In genomic region chr12:109452592-109452991, GRCm38 (mm10) we compare ENCODE assay signal across 10 mouse cellular contexts. TPM values are rescaled to one million over a fixed set of nuclear protein-coding genes. Genes with fewer than 3 reads are reported as not detected.
DNase-seq lines count a peak whose midpoint lies in the region; ATAC-seq and TF ChIP-seq lines count a peak whose summit lies in the region.
"Had no signal": no experiment of that assay in that cellular context is flagged by ENCODE, and none has a peak within 500 bp of the region (broad histone marks: within the 10 kb centered on the region; RNA-seq: fewer than 3 reads in every experiment).

Gene Dlk1, plus strand, starts transcription at chr12:109452823.

- H3K27ac ChIP-seq in heart, embryonic 10.5 days, result peak within 1 kb of the TSS; percentile 82
- no peak within 1 kb of the TSS for H3K27ac ChIP-seq in ES-E14 (ENCODE audit: insufficient read depth, low read depth, low read length, poor library complexity, severe bottlenecking)
- H3K27ac ChIP-seq in forebrain, embryonic 13.5 days, result peak within 1 kb of the TSS; percentile 32
- H3K27ac ChIP-seq in liver, embryonic 12.5 days, result peak within 1 kb of the TSS; percentile 79

- peaks cover 91% of the 10 kb centered on the region for H3K27me3 ChIP-seq in heart, embryonic 10.5 days (ENCODE audit: insufficient read depth, poor library complexity, severe bottlenecking)
- peaks cover 79% of the 10 kb centered on the region for H3K27me3 ChIP-seq in forebrain, embryonic 13.5 days
- H3K27me3 ChIP-seq in liver, embryonic 12.5 days (replicated peaks), result peaks cover 96% of the 10 kb centered on the region

- ATAC-seq in forebrain, embryonic 13.5 days, result no peak
- no peak for ATAC-seq in liver, embryonic 12.5 days

- peak within 1 kb of the TSS; percentile 84 for H3K4me2 ChIP-seq in forebrain, embryonic 13.5 days
- H3K4me2 ChIP-seq in liver, embryonic 12.5 days, result peak within 1 kb of the TSS; percentile 51

- peak within 1 kb of the TSS; percentile 63 for H3K4me3 ChIP-seq in heart, embryonic 10.5 days
- H3K4me3 ChIP-seq in ES-E14 (ENCODE audit: insufficient read depth in 1 of 2, low read depth in 1 of 2, low read length in 2 of 2, poor library complexity in 1 of 2, severe bottlenecking in 1 of 2), result peak within 1 kb of the TSS; percentile 58 to 66
- peak within 1 kb of the TSS; percentile 50 for H3K4me3 ChIP-seq in forebrain, embryonic 13.5 days
- H3K4me3 ChIP-seq in liver, embryonic 12.5 days, result peak within 1 kb of the TSS; percentile 55

- no peaks in the 10 kb centered on the region for H3K36me3 ChIP-seq in heart, embryonic 10.5 days
- H3K36me3 ChIP-seq in ES-E14 (ENCODE audit: control insufficient read depth, insufficient read depth, low read length, poor library complexity, severe bottlenecking), result no peaks in the 10 kb centered on the region
- H3K36me3 ChIP-seq in forebrain, embryonic 13.5 days (ENCODE audit: poor library complexity, severe bottlenecking), result no peaks in the 10 kb centered on the region
- peaks cover 12% of the 10 kb centered on the region for H3K36me3 ChIP-seq in liver, embryonic 12.5 days

- H3K4me1 ChIP-seq in heart, embryonic 10.5 days, result peaks cover 53% of the 10 kb centered on the region
- peaks cover 2 to 12% of the 10 kb centered on the region in 2 experiments; a peak in 3 of 4 replicates for H3K4me1 ChIP-seq in ES-E14 (ENCODE audit: control insufficient read depth in 2 of 2, insufficient read depth in 2 of 2, low read length in 2 of 2, poor library complexity in 1 of 2)
- H3K4me1 ChIP-seq in forebrain, embryonic 13.5 days, result peaks cover 62% of the 10 kb centered on the region
- peaks cover 29% of the 10 kb centered on the region for H3K4me1 ChIP-seq in liver, embryonic 12.5 days

- H3K9me3 ChIP-seq in heart, embryonic 10.5 days, result no peaks in the 10 kb centered on the region
- H3K9me3 ChIP-seq in ES-E14 (ENCODE audit: control insufficient read depth, insufficient read depth, low read depth, low read length), result no peaks in the 10 kb centered on the region
- H3K9me3 ChIP-seq in forebrain, embryonic 13.5 days (replicated peaks), result no peaks in the 10 kb centered on the region
- no peaks in the 10 kb centered on the region for H3K9me3 ChIP-seq in liver, embryonic 12.5 days (replicated peaks)

- in situ Hi-C loops in ES-E14 (cut with MboI; ENCODE audit: low sequenced_read_pairs in 2 of 2, unreplicated experiment in 2 of 2), result no loop called here

- H3K9ac ChIP-seq in ES-E14 (ENCODE audit: insufficient read depth, low read depth, low read length, poor library complexity, severe bottlenecking), result peak within 1 kb of the TSS; percentile 62
- peak within 1 kb of the TSS; percentile 67 for H3K9ac ChIP-seq in forebrain, embryonic 13.5 days
- peak within 1 kb of the TSS; percentile 68 for H3K9ac ChIP-seq in liver, embryonic 12.5 days

- 8% methylated on average over 13 of the region's 13 CpGs for WGBS in heart, embryonic 10.5 days
- WGBS in forebrain, embryonic 13.5 days, result 8% methylated on average over 13 of the region's 13 CpGs
- WGBS in liver, embryonic 12.5 days (ENCODE audit: insufficient replicate concordance), result 12% methylated on average over 13 of the region's 13 CpGs

- DNase-seq in heart, embryonic 10.5 days (ENCODE audit: low spot score), result no peak
- no peak for DNase-seq in heart, adult 8-10 months (ENCODE audit: low spot score)
- DNase-seq in ES-E14 (ENCODE audit: low read depth, low spot score), result no peak
- no peak for DNase-seq in retina, postnatal 1 day
- no peak for DNase-seq in layer of hippocampus, postnatal 25 days (ENCODE audit: extremely low spot score in 1 of 2, low spot score in 1 of 2)
- DNase-seq in spleen, postnatal 4 days (ENCODE audit: low spot score in 2 of 2), result no peak
- DNase-seq: cerebellum, adult 11-12 months; thymus, postnatal 4 days had no signal

TF ChIP-seq in ES-E14, 5 proteins besides CTCF, POLR2A, EP300 and RAD21:
- TF ChIP-seq ZNF384 (IDR thresholded peaks at IDR 0.05; ENCODE audit: low read depth, low read length) (no peak), ZC3H11A (IDR thresholded peaks at IDR 0.05; ENCODE audit: borderline replicate concordance, low read depth, low read length) (no peak), HCFC1 (IDR thresholded peaks at IDR 0.05; ENCODE audit: borderline replicate concordance, insufficient read depth, low read length) (no peak), MAFK (IDR thresholded peaks at IDR 0.05; ENCODE audit: insufficient read depth, low read depth, low read length) (no peak), CHD2 (IDR thresholded peaks at IDR 0.05; ENCODE audit: low read depth, low read length) (no peak)
TF ChIP-seq in ES-E14: peak in this region for 0.

RNA-seq across cellular contexts. Expression of gene Dlk1, which starts in this region (rescaled TPM):
- 56.8 and 345 TPM in 2 replicates for polyA plus RNA-seq in heart, embryonic 10.5 days (2016; fragmentation: Nextera tagmentation; extraction: Ambion mirVana)
- under 1 TPM in 3 of 4 experiments, not detected in 1; 0.23 to 0.69 (median 0.47) TPM for total RNA-seq in heart, adult 8-10 months (2022)
- total RNA-seq in ES-E14 (2012; rRNA removed), result 8.6 and 13.6 TPM in 2 replicates
- 69.3 and 118 TPM in 2 replicates for polyA plus RNA-seq in forebrain, embryonic 13.5 days (2015; fragmentation: Nextera tagmentation; extraction: Ambion mirVana)
- 529 and 540 TPM in 2 replicates for polyA plus RNA-seq in liver, embryonic 12.5 days (2016; fragmentation: Nextera tagmentation; extraction: Ambion mirVana)
- 1 to 10 TPM; 3.4 to 6.7 TPM for total RNA-seq in layer of hippocampus, postnatal 25 days (2021)
